Mouse (Mus musculus) midbrain, embryonic 10.5 days (tissue): ENCODE data around the gene Gm3269. TPM values are rescaled to one million over a fixed set of nuclear protein-coding genes. Genes with fewer than 3 reads are reported as not detected.
A peak's percentile ranks its signal among the peaks of the same experiment; 100 is the strongest.
"Not testable (repeated sequence)": the region's sequence is repeated elsewhere in the genome, so short reads cannot be mapped to it uniquely, and the experiment has no call there.

ENCODE experiments used
- DNase-seq: peaks from one replicate; pipeline ENCODE4 v3.0.0-alpha.2; 2017; ENCODE audit warnings: low spot score
- H3K27ac ChIP-seq: fragments of 300-500 bp; sonication (generic); replicated peaks from 2 replicates; pipeline ENCODE4 v1.5.1; 2016; ENCODE audit warnings: mild to moderate bottlenecking
- H3K27me3 ChIP-seq: fragments of 300-500 bp; sonication (generic); 2 replicates; pipeline ENCODE4 v1.6.1; 2016; ENCODE audit warnings: low read depth, mild to moderate bottlenecking; ENCODE audit not compliant: poor library complexity, severe bottlenecking
- H3K36me3 ChIP-seq: fragments of 300-500 bp; sonication (generic); 2 replicates; pipeline ENCODE4 v1.6.1; 2016; ENCODE audit warnings: mild to moderate bottlenecking, moderate library complexity
- H3K4me1 ChIP-seq: fragments of 300-500 bp; sonication (generic); 2 replicates; pipeline ENCODE4 v1.6.1; 2016
- H3K4me3 ChIP-seq: fragments of 300-500 bp; sonication (generic); 2 replicates; pipeline ENCODE4 v1.5.1; 2016; ENCODE audit warnings: mild to moderate bottlenecking, moderate library complexity
- H3K9me3 ChIP-seq: fragments of 300-500 bp; sonication (generic); replicated peaks from 2 replicates; pipeline ENCODE4 v1.6.1; 2016; ENCODE audit warnings: mild to moderate bottlenecking
- WGBS: fragments of 180-500 bp; shearing (Covaris S2); methylation state at CpG from one replicate; pipeline ENCODE4 v1.1.7; 2016; 5-methylcytosine and 5-hydroxymethylcytosine counted together
- polyA plus RNA-seq: library from polyadenylated mRNA; unstranded; fragments of >200 nt; fragmentation: Nextera tagmentation; extraction: Ambion mirVana; gene quantifications from 2 replicates; pipeline ENCODE4 v1.2.1, GENCODE M21; 2016

Gm3269 gene
- not detected in 2 replicates for polyA plus RNA-seq

GRCm38 (mm10) chr14:4837806-4838205 is at the start of gene Gm3269:
Gm3269 (plus strand) TSS chr14:4838106.
- DNase-seq, H3K4me3 ChIP-seq, H3K36me3 ChIP-seq, H3K9me3 ChIP-seq, H3K4me1 ChIP-seq, H3K27me3 ChIP-seq, H3K27ac ChIP-seq: not testable (repeated sequence)
- no CpG with 5 or more reads among the region's 4 CpGs for WGBS

DNA sequence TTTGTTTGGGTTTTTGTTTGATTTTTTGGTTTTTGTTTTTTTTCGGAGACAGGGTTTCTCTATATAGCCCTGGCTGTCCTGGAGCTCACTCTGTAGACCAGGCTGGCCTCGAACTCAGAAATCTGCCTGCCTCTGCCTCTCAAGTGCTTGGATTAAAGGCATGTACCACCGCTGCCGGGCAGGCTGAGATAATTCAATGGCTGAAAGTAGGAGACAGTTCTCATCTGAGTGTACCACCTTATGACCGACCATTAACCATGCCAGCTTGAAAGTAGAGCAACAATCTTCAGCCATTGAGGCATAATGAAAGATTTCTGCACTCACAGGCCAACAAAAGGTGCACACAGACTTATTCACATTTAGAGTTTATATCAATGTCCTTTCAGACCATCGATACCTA is 31.5 kb upstream of the Gm3269 start:
- H3K36me3 ChIP-seq, H3K4me1 ChIP-seq, H3K4me3 ChIP-seq, H3K27ac ChIP-seq, DNase-seq, H3K27me3 ChIP-seq, H3K9me3 ChIP-seq: not testable (repeated sequence)
- WGBS: 87% methylated on average over 6 of the region's 6 CpGs

GRCm38 (mm10) chr14:4821950-4822349 is 16.0 kb upstream of the Gm3269 start:
- not testable (repeated sequence) for DNase-seq, H3K4me1 ChIP-seq, H3K9me3 ChIP-seq, H3K27ac ChIP-seq, H3K4me3 ChIP-seq, H3K27me3 ChIP-seq, H3K36me3 ChIP-seq
- 85% methylated on average over 4 of the region's 7 CpGs for WGBS

- H3K36me3 ChIP-seq: not testable (repeated sequence)
- DNase-seq: peak; percentile 24
- 5% methylated on average over 40 of the region's 59 CpGs for WGBS
Observed at GRCm38 (mm10) chr14:4855299-4855980, 17.5 kb downstream of the Gm3269 start, which contains the start of gene Gm3264. Gm3264 (plus strand) TSS chr14:4855576.

DNA sequence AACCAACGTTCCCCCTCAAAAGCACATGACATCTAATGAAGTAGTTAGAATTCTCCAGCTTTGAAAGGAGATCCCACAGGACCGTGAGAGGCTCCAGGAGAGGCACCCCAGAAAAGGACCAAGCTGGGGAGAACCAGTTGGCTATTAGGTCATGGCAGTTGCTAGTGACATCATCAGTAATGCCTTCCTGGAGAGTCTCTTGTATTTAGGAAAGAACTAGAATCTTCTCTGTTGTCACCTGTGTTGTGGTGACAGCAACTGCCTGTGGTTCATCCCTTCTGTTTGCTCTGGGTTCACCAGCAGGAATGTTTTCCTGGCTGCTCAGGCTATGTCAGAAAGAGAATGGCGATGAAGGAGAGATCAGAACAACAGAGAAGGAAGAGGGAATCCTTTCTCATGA is 54.2 kb downstream of the Gm3269 start, which contains the start of gene Gm3278:
Gene Gm3278, plus strand, starts transcription at position 301 of the 400 bp plus-strand sequence.
- not testable (repeated sequence) for H3K27me3 ChIP-seq, H3K4me3 ChIP-seq, H3K27ac ChIP-seq, H3K4me1 ChIP-seq, H3K36me3 ChIP-seq, H3K9me3 ChIP-seq, DNase-seq
- 92% methylated on average over 1 of the region's 3 CpGs for WGBS

More at GRCm38 (mm10) chr14:4855299-4855980, 17.5 kb downstream of the Gm3269 start, which contains the start of gene Gm3264:
- Histone ChIP-seq H3K4me3 (peak within 1 kb of the TSS; percentile 54), H3K27ac (peak within 1 kb of the TSS; percentile 79)
- not testable (repeated sequence) for H3K27me3 ChIP-seq, H3K4me1 ChIP-seq, H3K9me3 ChIP-seq

Other genes with a start within 250 kb of the Gm3269 start
- not detected in 2 replicates for gene Gm8159, start 205.8 kb upstream of the Gm3269 start, polyA plus RNA-seq
- gene Gm3239, start 173.9 kb upstream of the Gm3269 start, polyA plus RNA-seq: 0.15 TPM in 1 of 2 replicates, not detected in the other
- gene Gm7876, start 128.9 kb upstream of the Gm3269 start, polyA plus RNA-seq: not detected in 2 replicates
- gene Gm3252, start 111.3 kb upstream of the Gm3269 start, polyA plus RNA-seq: 0.31 and 0.33 TPM in 2 replicates
- not detected in 2 replicates for gene Gm9602, start 61.8 kb upstream of the Gm3269 start, polyA plus RNA-seq
- 1.4 TPM in 1 of 2 replicates, not detected in the other for gene Gm3264, start 17.5 kb downstream of the Gm3269 start, polyA plus RNA-seq
- 0.20 TPM in 1 of 2 replicates, not detected in the other for gene Gm3278, start 54.3 kb downstream of the Gm3269 start, polyA plus RNA-seq
- gene Gm8297, start 145.8 kb downstream of the Gm3269 start, polyA plus RNA-seq: not detected in 2 replicates
- not detected in 2 replicates for gene Gm3298, start 177.8 kb downstream of the Gm3269 start, polyA plus RNA-seq
- gene 4930555G01Rik, start 212.5 kb downstream of the Gm3269 start, polyA plus RNA-seq: not detected in 2 replicates
- gene Gm8281, start 232.9 kb downstream of the Gm3269 start, polyA plus RNA-seq: 1.2 and 1.7 TPM in 2 replicates